Mouse (Mus musculus) CH12.LX (cell line): ENCODE results near the gene Rtn3. TPM values are rescaled to one million over a fixed set of nuclear protein-coding genes. Genes with fewer than 3 reads are reported as not detected.

Source experiments
- DNase-seq: peaks from one replicate; pipeline ENCODE4 v3.0.0-alpha.2; 2013; ENCODE audit errors: extremely low read depth
- H3K27ac ChIP-seq: 2 replicates; pipeline ENCODE4 v1.5.1; 2012; ENCODE audit warnings: low read depth, mild to moderate bottlenecking, control low read depth, moderate library complexity; ENCODE audit not compliant: insufficient read depth
- H3K27me3 ChIP-seq: replicated peaks from 2 replicates; pipeline ENCODE3; 2012; ENCODE audit warnings: inconsistent platforms
- H3K36me3 ChIP-seq, 2 experiments: replicated peaks in 1 of 2; 2 replicates each; pipeline versions ENCODE3 to v1.6.1; 2012; ENCODE audit warnings: inconsistent platforms in 1 of 2, low read length in 1 of 2, mild to moderate bottlenecking in 1 of 2, mixed read lengths in 1 of 2, moderate library complexity in 1 of 2; ENCODE audit not compliant: control insufficient read depth in 1 of 2, insufficient read depth in 1 of 2
- H3K4me1 ChIP-seq, 2 experiments: 2 replicates each; pipeline ENCODE4 v1.6.1; 2012; ENCODE audit warnings: inconsistent platforms in 1 of 2, moderate library complexity in 1 of 2; ENCODE audit not compliant: insufficient read depth in 2 of 2, control insufficient read depth in 1 of 2
- H3K4me2 ChIP-seq: 2 replicates; pipeline ENCODE4 v1.6.1; 2012; ENCODE audit warnings: low read depth, mild to moderate bottlenecking, control low read depth; ENCODE audit not compliant: poor library complexity, insufficient read depth, severe bottlenecking
- H3K4me3 ChIP-seq, 3 experiments: fragments of 150-350 bp in 1 of 3; sonication (generic) in 1 of 3; replicated peaks in 1 of 3; 2 replicates each; pipeline versions ENCODE3 to v1.5.1; 2011 to 2012; ENCODE audit warnings: low read depth in 2 of 3, low read length in 2 of 3, mild to moderate bottlenecking in 2 of 3, moderate library complexity in 2 of 3, control low read depth in 1 of 3, improper control_type of control experiment in 1 of 3, inconsistent platforms in 1 of 3, mixed read lengths in 1 of 3; ENCODE audit not compliant: poor library complexity in 1 of 3
- H3K79me2 ChIP-seq: replicated peaks from 2 replicates; pipeline ENCODE4 v1.6.1; 2012; ENCODE audit warnings: mild to moderate bottlenecking, moderate library complexity; ENCODE audit not compliant: control insufficient read depth, poor library complexity, insufficient read depth, severe bottlenecking; ENCODE audit errors: extremely low read depth
- H3K9ac ChIP-seq: 2 replicates; pipeline ENCODE4 v1.6.1; 2012; ENCODE audit warnings: low read depth, mild to moderate bottlenecking, control low read depth, moderate library complexity; ENCODE audit not compliant: insufficient read depth
- H3K9me3 ChIP-seq: replicated peaks from 2 replicates; pipeline ENCODE3; 2012; ENCODE audit warnings: low read length, inconsistent platforms, mixed read lengths
- BHLHE40 ChIP-seq: IDR thresholded peaks from 2 replicates; pipeline ENCODE4 v1.6.1; 2011; ENCODE audit warnings: mild to moderate bottlenecking, low read depth, low read length, improper control_type of control experiment
- CHD2 ChIP-seq: IDR thresholded peaks from 2 replicates; pipeline ENCODE4 v1.6.1; 2011; ENCODE audit warnings: low read length, improper control_type of control experiment
- CTCF ChIP-seq, 2 experiments: IDR thresholded peaks in 1 of 2; conservative IDR thresholded peaks in 1 of 2; 2 replicates each; pipeline ENCODE4 v1.5.1; 2011 to 2012; ENCODE audit warnings: low read depth in 2 of 2, low read length in 2 of 2, improper control_type of control experiment in 1 of 2, inconsistent platforms in 1 of 2, mild to moderate bottlenecking in 1 of 2, moderate library complexity in 1 of 2
- ELF1 ChIP-seq: IDR thresholded peaks from 2 replicates; pipeline ENCODE4 v1.6.1; 2014; ENCODE audit warnings: low read depth, mild to moderate bottlenecking, inconsistent platforms, low read length, improper control_type of control experiment
- GABPA ChIP-seq: IDR thresholded peaks from 2 replicates; pipeline ENCODE4 v1.6.1; 2012; ENCODE audit warnings: low read depth, low read length, improper control_type of control experiment, inconsistent platforms; ENCODE audit not compliant: insufficient replicate concordance
- HCFC1 ChIP-seq: IDR thresholded peaks from 2 replicates; pipeline ENCODE4 v1.6.1; 2012; ENCODE audit warnings: low read depth, mild to moderate bottlenecking, inconsistent platforms, low read length, improper control_type of control experiment
- JUN ChIP-seq: IDR thresholded peaks from 2 replicates; pipeline ENCODE4 v1.6.1; 2011; ENCODE audit warnings: low read depth, mild to moderate bottlenecking, low read length, improper control_type of control experiment, moderate library complexity; ENCODE audit not compliant: insufficient read depth
- JUND ChIP-seq: conservative IDR thresholded peaks from 2 replicates; pipeline ENCODE4 v1.6.1; 2011; ENCODE audit warnings: low read depth, low read length, improper control_type of control experiment
- KAT2A ChIP-seq: IDR thresholded peaks from 2 replicates; pipeline ENCODE4 v1.6.1; 2012; ENCODE audit warnings: low read length, improper control_type of control experiment, inconsistent platforms; ENCODE audit not compliant: insufficient replicate concordance
- MAFK ChIP-seq: IDR thresholded peaks from 2 replicates; pipeline ENCODE4 v1.6.1; 2011; ENCODE audit warnings: low read length, improper control_type of control experiment; ENCODE audit not compliant: insufficient replicate concordance
- MAX ChIP-seq: IDR thresholded peaks from 2 replicates; pipeline ENCODE4 v1.6.1; 2011; ENCODE audit warnings: low read length, improper control_type of control experiment
- MEF2A ChIP-seq: IDR thresholded peaks from 2 replicates; pipeline ENCODE4 v1.6.1; 2014; ENCODE audit warnings: low read depth, mild to moderate bottlenecking, inconsistent platforms, low read length, improper control_type of control experiment, borderline replicate concordance
- POLR2A ChIP-seq: IDR thresholded peaks from 2 replicates; pipeline ENCODE4 v1.6.1; 2011; ENCODE audit warnings: low read depth, mild to moderate bottlenecking, improper control_type of control experiment, low read length
- RAD21 ChIP-seq: IDR thresholded peaks from 2 replicates; pipeline ENCODE4 v1.6.1; 2011; ENCODE audit warnings: low read depth, mild to moderate bottlenecking, low read length, improper control_type of control experiment, moderate library complexity
- SIN3A ChIP-seq: IDR thresholded peaks from 2 replicates; pipeline ENCODE4 v1.6.1; 2012; ENCODE audit warnings: low read length, improper control_type of control experiment, inconsistent platforms
- SMC3 ChIP-seq: IDR thresholded peaks from 2 replicates; pipeline ENCODE4 v1.6.1; 2011; ENCODE audit warnings: low read depth, low read length, improper control_type of control experiment
- UBTF ChIP-seq: IDR thresholded peaks from 2 replicates; pipeline ENCODE4 v1.6.1; 2012; ENCODE audit warnings: low read depth, mild to moderate bottlenecking, inconsistent platforms, low read length, improper control_type of control experiment, moderate library complexity
- USF2 ChIP-seq: conservative IDR thresholded peaks from 2 replicates; pipeline ENCODE4 v1.6.1; 2011; ENCODE audit warnings: low read depth, low read length, improper control_type of control experiment
- ZC3H11A ChIP-seq: IDR thresholded peaks from 2 replicates; pipeline ENCODE4 v1.6.1; 2012; ENCODE audit warnings: low read depth, mild to moderate bottlenecking, inconsistent platforms, low read length, improper control_type of control experiment
- ZMIZ1 ChIP-seq: IDR thresholded peaks from 2 replicates; pipeline ENCODE4 v1.6.1; 2012; ENCODE audit warnings: low read depth, mild to moderate bottlenecking, inconsistent platforms, low read length, improper control_type of control experiment
- ZNF384 ChIP-seq: IDR thresholded peaks from 2 replicates; pipeline ENCODE4 v1.6.1; 2012; ENCODE audit warnings: low read depth, low read length, improper control_type of control experiment, inconsistent platforms
- dilution Hi-C: fragments of 300-500 bp; cut with MboI; formaldehyde crosslinking; loops from 2 replicates; pipeline ENCODE4 v1.14.3; 2020; ENCODE audit warnings: low sequenced_read_pairs; ENCODE audit not compliant: extremely low pct_unique_long_range_greater_than_20kb, extremely low pct_ligation_motif_present
- in situ Hi-C: fragments of 300-500 bp; cut with MboI; formaldehyde crosslinking; loops from 3 replicates; pipeline ENCODE4 v1.14.3; 2019; ENCODE audit warnings: low sequenced_read_pairs, low pct_ligation_motif_present, low pct_unique_long_range_greater_than_20kb, mixed read lengths
- polyA plus RNA-seq: library from polyadenylated mRNA; unstranded; fragments of >175 nt; gene quantifications from 2 replicates; pipeline ENCODE4 v1.2.1, GENCODE M21; 2012; ENCODE audit warnings: low read depth; ENCODE audit not compliant: insufficient read length
- total RNA-seq, 2 experiments: library from RNA; depleted of rRNA; stranded (reverse); fragments of 300-350 nt in 1 of 2; fragments of >200 nt in 1 of 2; gene quantifications; 2 replicates each; pipeline ENCODE4 v1.2.3; 2012 to 2014

The Rtn3 gene
- total and polyA plus RNA-seq, 3 experiments: 32.7 to 102 (median 39.1) TPM

DNA sequence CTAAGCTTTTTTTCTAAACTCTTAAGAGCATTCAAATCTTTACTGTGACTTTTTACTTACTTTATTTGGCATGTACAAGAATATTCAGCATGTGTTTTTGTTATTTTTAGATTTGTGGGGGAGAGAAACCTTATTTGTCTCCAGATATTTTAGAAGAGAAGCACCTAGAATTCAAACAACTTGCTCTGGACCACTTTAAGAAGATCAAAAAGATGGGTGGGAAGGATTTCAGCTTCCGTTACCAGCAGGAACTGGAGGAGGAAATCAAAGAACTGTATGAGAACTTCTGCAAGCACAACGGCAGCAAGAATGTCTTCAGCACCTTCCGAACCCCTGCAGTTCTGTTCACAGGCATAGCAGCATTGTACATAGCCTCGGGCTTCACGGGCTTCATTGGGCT, 48.8 kb upstream of the Rtn3 start:
- dilution Hi-C loops: no loop called here
- Histone ChIP-seq H3K9me3 (no peaks in the 10 kb centered on the region), H3K36me3 (peaks cover 14 to 57% of the 10 kb centered on the region in 2 experiments), H3K27me3 (no peaks in the 10 kb centered on the region), H3K4me1 (no peaks in the 10 kb centered on the region), H3K4me3 (no peak overlapping the region), H3K79me2 (no peaks in the 10 kb centered on the region), H3K9ac (no peak overlapping the region), H3K4me2 (no peak overlapping the region), H3K27ac (no peak overlapping the region)
- in situ Hi-C loops: loop anchor here (5.0 kb wide), 1 partner anchor 65 kb away; no protein-coding TSS in a partner anchor
- TF ChIP-seq GABPA (no peak), POLR2A (no peak), CHD2 (no peak), UBTF (no peak), ZNF384 (no peak), MEF2A (no peak), SMC3 (no peak), JUND (no peak), MAX (no peak), USF2 (no peak), HCFC1 (no peak), ZMIZ1 (no peak), CTCF (conservative IDR thresholded peaks at IDR 0.05 in 1 of 2, IDR thresholded peaks at IDR 0.05 in 1 of 2; ENCODE audit: low read depth in 2 of 2, low read length in 2 of 2) (no peak), JUN (no peak), BHLHE40 (no peak)
- DNase-seq: no peak

DNA sequence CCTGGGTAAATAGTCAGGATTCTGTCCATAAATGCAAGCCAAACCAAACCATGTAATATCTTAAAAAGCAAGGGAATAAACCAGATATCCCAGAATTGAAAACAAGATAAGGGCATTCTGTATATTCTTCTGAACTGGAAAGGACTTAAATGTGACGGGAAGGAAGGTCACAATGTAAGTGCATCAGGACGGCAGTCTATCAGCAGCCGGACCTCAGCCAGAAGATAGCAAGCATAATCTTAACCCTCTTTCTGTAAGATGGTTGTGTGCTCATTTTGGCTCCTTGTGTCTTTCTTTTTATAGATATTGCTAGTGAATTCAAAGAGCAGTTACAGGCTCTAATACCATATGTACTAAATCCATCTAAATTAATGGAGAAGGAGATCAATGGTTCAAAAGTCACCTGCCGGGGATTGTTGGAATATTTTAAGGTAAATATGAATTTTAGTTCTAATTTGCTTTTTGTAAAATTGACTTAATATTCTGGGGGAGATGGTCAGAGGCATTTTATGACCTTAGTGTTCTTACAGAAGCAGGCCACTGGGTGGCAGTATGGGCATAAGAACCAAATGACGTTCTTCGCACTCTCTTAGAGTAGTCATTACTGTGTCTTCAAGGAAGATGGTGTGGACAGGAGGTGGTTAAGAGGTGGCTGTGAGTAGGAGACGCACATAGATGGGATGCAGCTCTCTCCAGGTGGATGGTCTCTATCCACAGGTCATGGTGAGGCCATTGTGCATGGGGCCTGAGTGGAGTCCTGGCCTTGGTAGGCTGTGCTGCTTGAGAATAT, 45.8 kb upstream of the Rtn3 start:
- in situ Hi-C loops: no loop called here
- Histone ChIP-seq H3K27me3 (no peaks in the 10 kb centered on the region), H3K9me3 (no peaks in the 10 kb centered on the region), H3K9ac (no peak overlapping the region), H3K36me3 (peaks cover 10 to 69% of the 10 kb centered on the region in 2 experiments), H3K4me2 (no peak overlapping the region), H3K4me3 (no peak overlapping the region), H3K27ac (no peak overlapping the region), H3K4me1 (no peaks in the 10 kb centered on the region), H3K79me2 (no peaks in the 10 kb centered on the region)
- no peak for TF ChIP-seq ELF1
- TF ChIP-seq CTCF (conservative IDR thresholded peaks at IDR 0.05 in 1 of 2, IDR thresholded peaks at IDR 0.05 in 1 of 2; ENCODE audit: low read depth in 2 of 2, low read length in 2 of 2): peak; percentile 60 to 97
- no peak for TF ChIP-seq SIN3A
- peak; percentile 98 for TF ChIP-seq RAD21
- no peak for TF ChIP-seq KAT2A
- no peak for TF ChIP-seq GABPA
- no peak for TF ChIP-seq MAFK
- TF ChIP-seq POLR2A: no peak
- TF ChIP-seq ZC3H11A: peak; percentile 92
- TF ChIP-seq SMC3: peak; percentile 96
- dilution Hi-C loops: no loop called here
- DNase-seq: peak; percentile 60
